Mouse (Mus musculus): ENCODE data around the gene Alx1. TPM values are rescaled to one million over a fixed set of nuclear protein-coding genes. Genes with fewer than 3 reads are reported as not detected.

The Alx1 gene
- polyA plus RNA-seq, 1 experiment from 2014 or later: 1.1 TPM

DNA sequence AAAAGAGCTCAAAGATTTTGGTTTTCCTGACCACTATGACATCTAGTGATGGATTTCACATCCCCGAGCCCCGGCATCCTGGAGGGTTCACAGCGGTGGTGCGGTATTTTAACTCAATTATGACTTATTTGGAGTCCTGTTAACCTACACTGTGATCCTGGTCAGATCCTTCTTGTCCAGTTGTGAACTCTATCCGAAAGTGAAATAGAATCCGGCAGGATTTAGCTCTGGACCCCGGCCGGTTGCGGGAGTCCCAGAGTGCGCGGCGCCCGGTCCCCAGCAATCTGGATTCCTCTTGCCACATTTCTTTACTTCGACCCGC lies 2.1 kb downstream of the Alx1 start:
- no peak for ATAC-seq (ENCODE audit: insufficient read depth, low FRiP score, low TSS enrichment)
- WGBS: 0% methylated on average over 15 of the region's 15 CpGs

DNA sequence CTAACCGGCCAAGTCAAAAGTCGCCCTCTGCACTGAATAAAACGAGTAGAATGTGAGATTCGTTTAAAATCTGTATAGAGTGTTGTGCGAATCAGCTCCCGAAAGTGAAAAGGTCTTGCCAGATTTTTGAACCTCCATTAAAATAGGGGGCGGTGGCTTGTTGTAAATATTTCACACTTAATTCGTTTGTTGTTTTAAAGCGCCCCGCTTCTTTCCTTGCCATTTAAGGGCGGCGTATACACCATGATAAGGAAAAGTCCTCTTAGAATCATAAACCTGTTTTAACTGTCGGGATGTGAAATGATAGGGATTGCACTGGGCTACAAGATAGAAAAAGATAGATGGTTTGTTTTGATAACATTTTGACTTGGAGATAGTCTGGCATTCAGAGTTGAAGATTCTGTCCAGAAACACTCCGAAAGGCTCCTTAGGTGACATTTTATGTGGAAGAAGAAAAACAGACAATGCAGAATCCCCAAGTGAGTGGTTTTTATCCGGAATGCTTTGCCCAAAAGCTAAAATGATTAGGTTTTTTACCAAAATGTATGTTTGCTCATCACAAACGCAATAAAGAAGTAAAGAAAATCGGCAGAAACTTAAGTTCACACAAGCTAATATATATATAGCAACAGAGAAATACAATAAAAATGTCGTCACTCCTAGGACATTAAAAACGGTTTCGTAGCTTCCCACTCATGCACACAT lies 2.6 kb downstream of the Alx1 start:
- ATAC-seq (ENCODE audit: insufficient read depth, low FRiP score, low TSS enrichment) (no peak), DNase-seq (ENCODE audit: low spot score) (no peak)
- under 1% methylated on average over 20 of the region's 20 CpGs for WGBS
- Histone ChIP-seq H3K9me3 (ENCODE audit: control insufficient read depth, low read length) (no peaks in the 10 kb centered on the region), H3K27me3 (ENCODE audit: control insufficient read depth, insufficient read depth, low read length) (peaks cover 67% of the 10 kb centered on the region), H3K4me1 (ENCODE audit: control insufficient read depth, insufficient read depth, low read length) (peaks cover 6% of the 10 kb centered on the region), H3K4me3 (ENCODE audit: low read depth, low read length) (no peak overlapping the region), H3K27ac (ENCODE audit: low read depth, low read length) (no peak overlapping the region), H3K36me3 (ENCODE audit: control insufficient read depth, insufficient read depth, low read length) (no peaks in the 10 kb centered on the region), H3K4me2 (ENCODE audit: low read depth) (no peak overlapping the region), H3K9ac (ENCODE audit: low read length) (no peak overlapping the region)

More for the DNA sequence above, 2.1 kb downstream of the Alx1 start:
- H3K9ac ChIP-seq (ENCODE audit: low read length): no peak overlapping the region
- H3K27me3 ChIP-seq (ENCODE audit: control insufficient read depth, insufficient read depth, low read length): peaks cover 72% of the 10 kb centered on the region
- H3K27ac ChIP-seq (ENCODE audit: low read depth, low read length): no peak overlapping the region
- no peak for DNase-seq (ENCODE audit: low spot score)
- peaks cover 6% of the 10 kb centered on the region for H3K4me1 ChIP-seq (ENCODE audit: control insufficient read depth, insufficient read depth, low read length)
- H3K4me2 ChIP-seq (ENCODE audit: low read depth): peak overlapping the region; percentile 52
- H3K9me3 ChIP-seq (ENCODE audit: control insufficient read depth, low read length): no peaks in the 10 kb centered on the region
- H3K36me3 ChIP-seq (ENCODE audit: control insufficient read depth, insufficient read depth, low read length): no peaks in the 10 kb centered on the region
- H3K4me3 ChIP-seq (ENCODE audit: low read depth, low read length): peak overlapping the region; percentile 35

DNA sequence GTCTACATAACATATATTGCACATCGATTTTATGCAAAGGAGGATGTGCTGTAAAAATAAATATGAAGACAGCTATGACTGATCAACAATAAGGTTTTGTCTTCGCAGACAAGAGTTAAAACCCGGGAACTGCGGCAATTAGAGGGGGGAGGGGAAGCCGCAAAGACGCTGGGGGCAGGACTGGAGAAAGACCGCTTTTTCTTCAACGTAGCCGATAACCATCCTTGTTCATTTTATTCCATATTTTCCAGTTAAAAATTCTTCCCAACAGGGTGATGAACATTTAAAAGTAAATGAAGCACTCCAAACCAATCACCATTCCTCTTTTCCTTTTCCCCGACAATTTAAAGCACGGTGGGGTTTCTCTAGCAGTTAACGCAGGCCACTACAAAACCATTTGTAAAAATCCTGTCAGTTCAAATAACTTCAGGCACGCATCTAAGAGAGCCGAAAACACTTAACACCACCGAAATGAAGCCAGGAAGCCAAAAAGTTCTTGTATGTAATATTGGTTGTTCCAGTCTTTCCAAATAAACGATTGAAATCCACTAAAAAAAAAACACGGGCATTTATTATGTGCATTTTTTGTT lies 3.3 kb downstream of the Alx1 start:
- Histone ChIP-seq H3K36me3 (ENCODE audit: control insufficient read depth, insufficient read depth, low read length) (no peaks in the 10 kb centered on the region), H3K27me3 (ENCODE audit: control insufficient read depth, insufficient read depth, low read length) (peaks cover 61% of the 10 kb centered on the region), H3K4me1 (ENCODE audit: control insufficient read depth, insufficient read depth, low read length) (peaks cover 6% of the 10 kb centered on the region), H3K27ac (ENCODE audit: low read depth, low read length) (no peak overlapping the region), H3K9me3 (ENCODE audit: control insufficient read depth, low read length) (no peaks in the 10 kb centered on the region), H3K9ac (ENCODE audit: low read length) (no peak overlapping the region), H3K4me3 (ENCODE audit: low read depth, low read length) (0 out of 2 replicates have a peak overlapping the region, but pooled peaks have one; percentile 10), H3K4me2 (ENCODE audit: low read depth) (peak overlapping the region; percentile 24)
- DNase-seq (ENCODE audit: low spot score) (peak; percentile 53), ATAC-seq (ENCODE audit: insufficient read depth, low FRiP score, low TSS enrichment) (no peak)
- under 1% methylated on average over 17 of the region's 17 CpGs for WGBS

DNA sequence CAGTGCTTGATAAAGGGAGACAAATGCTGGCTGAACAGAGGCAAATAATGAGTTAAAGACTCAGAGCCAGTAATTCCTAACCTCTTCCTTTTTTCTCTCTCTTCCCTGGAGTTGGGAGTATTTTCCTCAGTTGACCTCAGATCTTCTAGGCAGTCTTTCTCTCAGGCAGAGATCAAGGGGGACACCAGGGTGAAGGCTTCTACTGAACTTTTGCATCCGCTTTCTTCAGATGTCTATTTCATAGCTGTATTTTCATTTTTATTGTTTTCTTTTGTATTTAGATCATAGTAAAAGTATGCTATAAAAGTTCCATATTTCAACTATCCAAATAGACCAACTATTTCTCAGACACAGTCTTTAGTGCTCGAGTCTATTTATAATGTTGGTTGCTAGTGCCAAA lies 27.5 kb downstream of the Alx1 start:
- DNase-seq (ENCODE audit: low spot score): no peak
- Histone ChIP-seq H3K4me2 (ENCODE audit: low read depth) (no peak overlapping the region), H3K4me3 (ENCODE audit: low read depth, low read length) (no peak overlapping the region), H3K4me1 (ENCODE audit: control insufficient read depth, insufficient read depth, low read length) (no peaks in the 10 kb centered on the region), H3K27ac (ENCODE audit: low read depth, low read length) (no peak overlapping the region), H3K9ac (ENCODE audit: low read length) (no peak overlapping the region), H3K9me3 (ENCODE audit: control insufficient read depth, low read length) (no peaks in the 10 kb centered on the region), H3K27me3 (ENCODE audit: control insufficient read depth, insufficient read depth, low read length) (no peaks in the 10 kb centered on the region), H3K36me3 (ENCODE audit: control insufficient read depth, insufficient read depth, low read length) (no peaks in the 10 kb centered on the region)
- ATAC-seq (ENCODE audit: insufficient read depth, low FRiP score, low TSS enrichment): no peak
- WGBS: 76% methylated on average over 2 of the region's 2 CpGs

DNA sequence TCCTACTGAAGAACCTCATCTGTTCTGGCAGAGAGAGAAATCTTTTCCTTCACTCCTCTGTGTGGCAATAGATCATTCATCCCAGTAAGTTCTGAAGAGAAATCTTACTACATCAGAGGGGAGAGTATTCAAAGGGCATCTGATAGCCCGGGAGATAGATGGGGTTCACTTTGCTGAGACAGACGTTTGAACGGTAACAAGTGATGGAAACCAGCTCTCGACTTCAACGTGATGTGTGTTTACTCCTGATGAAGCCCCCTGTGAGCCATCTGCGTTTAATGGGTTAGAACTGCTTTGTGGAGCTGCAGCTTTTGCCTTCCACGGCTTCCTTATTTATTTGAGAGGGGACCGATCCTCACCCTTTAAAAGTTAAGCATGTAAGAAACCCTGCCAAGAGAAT lies 29.1 kb downstream of the Alx1 start:
- Histone ChIP-seq H3K4me2 (ENCODE audit: low read depth) (no peak overlapping the region), H3K4me1 (ENCODE audit: control insufficient read depth, insufficient read depth, low read length) (no peaks in the 10 kb centered on the region), H3K4me3 (ENCODE audit: low read depth, low read length) (no peak overlapping the region), H3K9me3 (ENCODE audit: control insufficient read depth, low read length) (no peaks in the 10 kb centered on the region), H3K36me3 (ENCODE audit: control insufficient read depth, insufficient read depth, low read length) (no peaks in the 10 kb centered on the region), H3K27me3 (ENCODE audit: control insufficient read depth, insufficient read depth, low read length) (no peaks in the 10 kb centered on the region), H3K27ac (ENCODE audit: low read depth, low read length) (no peak overlapping the region), H3K9ac (ENCODE audit: low read length) (no peak overlapping the region)
- WGBS: 62% methylated on average over 8 of the region's 8 CpGs
- ATAC-seq (ENCODE audit: insufficient read depth, low FRiP score, low TSS enrichment) (no peak), DNase-seq (ENCODE audit: low spot score) (no peak)

DNA sequence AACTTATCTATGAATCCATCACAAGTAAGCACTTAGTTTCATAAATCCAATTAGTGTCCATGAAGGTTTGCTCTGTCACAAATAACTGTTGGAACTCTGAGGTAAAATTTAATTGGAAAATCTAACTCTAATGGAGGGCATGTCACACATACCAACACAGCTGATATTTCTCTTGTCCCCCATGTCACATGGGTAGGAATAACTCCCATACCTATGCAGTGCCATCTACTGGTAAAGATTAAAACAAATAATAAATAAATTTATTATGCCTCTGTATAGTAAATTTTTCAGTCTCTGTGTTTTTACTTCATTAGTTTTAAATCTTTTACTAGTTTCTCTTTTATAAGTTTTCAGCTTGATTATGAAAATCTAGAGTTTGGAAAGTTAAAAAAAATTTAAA lies 30.4 kb downstream of the Alx1 start:
- no peak for DNase-seq (ENCODE audit: low spot score)
- Histone ChIP-seq H3K4me2 (ENCODE audit: low read depth) (no peak overlapping the region), H3K27ac (ENCODE audit: low read depth, low read length) (no peak overlapping the region), H3K36me3 (ENCODE audit: control insufficient read depth, insufficient read depth, low read length) (no peaks in the 10 kb centered on the region), H3K4me3 (ENCODE audit: low read depth, low read length) (no peak overlapping the region), H3K27me3 (ENCODE audit: control insufficient read depth, insufficient read depth, low read length) (no peaks in the 10 kb centered on the region), H3K9ac (ENCODE audit: low read length) (no peak overlapping the region), H3K9me3 (ENCODE audit: control insufficient read depth, low read length) (no peaks in the 10 kb centered on the region), H3K4me1 (ENCODE audit: control insufficient read depth, insufficient read depth, low read length) (no peaks in the 10 kb centered on the region)
- no peak for ATAC-seq (ENCODE audit: insufficient read depth, low FRiP score, low TSS enrichment)

DNA sequence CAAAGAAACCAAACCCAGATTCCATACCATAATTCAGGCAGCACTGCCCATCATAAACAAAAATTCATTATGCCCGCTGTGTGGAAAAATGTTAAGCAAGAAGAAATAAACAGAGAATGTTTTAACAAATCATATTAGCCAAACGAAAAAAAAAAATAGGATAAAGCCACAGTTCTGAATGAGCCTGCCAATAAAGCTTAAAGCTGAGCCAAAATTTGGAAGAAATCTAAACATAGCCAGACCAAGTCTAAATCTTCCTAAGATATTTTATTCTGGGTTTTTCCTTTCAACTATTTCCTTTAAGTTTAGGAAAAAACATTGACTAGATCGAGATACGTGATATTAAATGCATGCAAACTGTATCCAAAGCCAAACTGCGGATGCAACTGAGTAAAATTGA lies 54.9 kb downstream of the Alx1 start:
- H3K36me3 ChIP-seq (ENCODE audit: control insufficient read depth, insufficient read depth, low read length): no peaks in the 10 kb centered on the region
- H3K9ac ChIP-seq (ENCODE audit: low read length): no peak overlapping the region
- H3K4me2 ChIP-seq (ENCODE audit: low read depth): no peak overlapping the region
- 92% methylated on average over 5 of the region's 5 CpGs for WGBS
- no peak for DNase-seq (ENCODE audit: low spot score)
- H3K27ac ChIP-seq (ENCODE audit: low read depth, low read length): no peak overlapping the region
- H3K27me3 ChIP-seq (ENCODE audit: control insufficient read depth, insufficient read depth, low read length): no peaks in the 10 kb centered on the region
- no peaks in the 10 kb centered on the region for H3K4me1 ChIP-seq (ENCODE audit: control insufficient read depth, insufficient read depth, low read length)
- ATAC-seq (ENCODE audit: insufficient read depth, low FRiP score, low TSS enrichment): no peak
- H3K4me3 ChIP-seq (ENCODE audit: low read depth, low read length): no peak overlapping the region
- H3K9me3 ChIP-seq (ENCODE audit: control insufficient read depth, low read length): no peaks in the 10 kb centered on the region

DNA sequence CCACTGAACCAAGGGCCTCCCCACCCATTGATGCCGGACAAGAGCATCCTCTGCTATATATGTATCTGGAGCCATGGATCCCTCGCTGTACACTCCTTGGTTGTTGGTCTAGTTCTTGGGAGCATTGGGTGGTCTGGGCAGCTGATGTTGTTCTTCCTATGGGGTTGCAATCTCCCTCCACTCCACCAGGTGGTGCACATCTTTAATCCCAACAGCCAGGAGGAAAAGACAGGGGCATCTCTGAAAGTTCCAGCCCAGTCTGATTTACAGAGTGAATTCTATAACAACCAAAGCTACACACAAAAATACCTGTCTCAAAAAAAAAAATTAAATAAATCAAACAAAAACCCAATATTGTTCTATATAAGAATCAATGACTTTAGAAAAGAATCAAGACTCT lies 70.4 kb downstream of the Alx1 start:
- Histone ChIP-seq H3K9ac (ENCODE audit: low read length) (no peak overlapping the region), H3K36me3 (ENCODE audit: control insufficient read depth, insufficient read depth, low read length) (no peaks in the 10 kb centered on the region), H3K27me3 (ENCODE audit: control insufficient read depth, insufficient read depth, low read length) (no peaks in the 10 kb centered on the region), H3K4me3 (ENCODE audit: low read depth, low read length) (no peak overlapping the region), H3K4me1 (ENCODE audit: control insufficient read depth, insufficient read depth, low read length) (no peaks in the 10 kb centered on the region), H3K4me2 (ENCODE audit: low read depth) (no peak overlapping the region), H3K9me3 (ENCODE audit: control insufficient read depth, low read length) (no peaks in the 10 kb centered on the region), H3K27ac (ENCODE audit: low read depth, low read length) (no peak overlapping the region)
- DNase-seq (ENCODE audit: low spot score) (no peak), ATAC-seq (ENCODE audit: insufficient read depth, low FRiP score, low TSS enrichment) (no peak)
- 90% methylated on average over 2 of the region's 2 CpGs for WGBS

Data from neural tube, embryonic 11.5 days (tissue).